Mouse (Mus musculus) frontal cortex, postnatal 10 days (tissue): ENCODE results near the gene Sh3glb1.
"Not testable (repeated sequence)": the region's sequence is repeated elsewhere in the genome, so short reads cannot be mapped to it uniquely, and the experiment has no call there.

ENCODE experiments used
- DNase-seq, 2 experiments: peaks; one replicate each; pipeline ENCODE4 v3.0.0; 2022; ENCODE audit warnings: low spot score in 2 of 2, mixed read lengths in 1 of 2

Sh3glb1 gene

GRCm38 (mm10) chr3:144719901-144720747, at the start of gene Sh3glb1:
Sh3glb1 (minus strand) TSS chr3:144720335.
- peak; percentile 85 to 96 for DNase-seq

DNA sequence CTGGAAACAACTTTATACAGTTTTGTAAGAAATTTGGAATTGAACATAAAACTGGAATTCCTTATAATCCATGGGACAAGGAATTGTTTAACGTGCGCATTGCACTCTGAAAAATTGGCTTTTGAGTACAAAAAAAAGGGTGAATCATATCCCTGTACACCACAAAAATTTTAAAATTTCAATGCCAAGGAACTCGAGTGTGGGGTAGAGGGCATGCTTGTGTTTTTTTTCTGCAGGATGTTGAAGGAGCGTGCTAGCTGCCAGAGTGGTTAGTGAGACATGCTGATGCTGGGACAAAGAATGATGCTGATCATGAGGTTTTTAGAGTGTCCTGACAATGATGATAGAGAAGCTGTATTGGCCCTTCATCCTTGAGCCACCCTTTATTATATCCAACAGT, 45.0 kb upstream of the Sh3glb1 start:
- DNase-seq = no peak

DNA sequence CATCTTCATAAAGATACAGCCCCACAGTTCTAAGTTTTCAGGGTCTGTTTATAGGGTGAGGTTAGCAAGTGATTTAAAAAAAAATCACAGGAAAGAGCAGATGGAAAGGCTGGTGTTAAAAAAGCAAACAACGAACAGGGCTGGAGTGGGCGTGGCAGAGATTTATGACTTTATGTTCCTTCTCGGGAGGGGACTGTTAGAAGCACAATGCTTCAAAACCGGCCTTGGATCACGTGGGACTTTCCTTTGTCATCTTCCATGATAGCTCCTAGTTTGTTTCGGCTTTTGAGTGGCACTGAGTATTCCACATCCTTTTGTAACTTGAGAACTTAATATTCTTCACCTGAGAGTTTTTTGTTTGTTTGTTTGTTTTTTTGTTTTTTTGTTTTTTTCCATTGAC, 41.3 kb upstream of the Sh3glb1 start:
- DNase-seq = no peak

GRCm38 (mm10) chr3:144760592-144761309, 40.6 kb upstream of the Sh3glb1 start, which contains the start of gene Clca3a1:
Clca3a1 (minus strand) TSS chr3:144760977.
- DNase-seq = no peak

DNA sequence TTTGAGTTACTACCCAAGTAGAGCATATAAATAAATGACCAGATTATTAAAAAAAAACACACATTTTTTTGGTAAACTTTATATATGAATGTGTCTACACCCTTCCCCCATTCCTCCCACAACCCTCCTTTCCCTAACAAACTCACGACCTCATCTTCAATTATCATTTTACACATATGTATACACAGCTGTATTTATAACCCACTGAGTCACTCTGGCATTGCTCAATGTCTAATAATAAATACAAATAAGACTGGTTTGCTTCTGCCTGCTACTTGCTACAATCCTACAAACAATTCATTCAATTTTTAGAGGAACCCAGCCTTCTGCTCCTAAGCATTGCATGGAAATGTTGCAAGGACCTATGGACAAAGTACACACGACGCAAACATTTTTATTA, 39.6 kb upstream of the Sh3glb1 start:
- no peak for DNase-seq

- DNase-seq = not testable (repeated sequence)
These were observed 36.0 kb upstream of the Sh3glb1 start for GRCm38 (mm10) chr3:144756103-144756502.

DNA sequence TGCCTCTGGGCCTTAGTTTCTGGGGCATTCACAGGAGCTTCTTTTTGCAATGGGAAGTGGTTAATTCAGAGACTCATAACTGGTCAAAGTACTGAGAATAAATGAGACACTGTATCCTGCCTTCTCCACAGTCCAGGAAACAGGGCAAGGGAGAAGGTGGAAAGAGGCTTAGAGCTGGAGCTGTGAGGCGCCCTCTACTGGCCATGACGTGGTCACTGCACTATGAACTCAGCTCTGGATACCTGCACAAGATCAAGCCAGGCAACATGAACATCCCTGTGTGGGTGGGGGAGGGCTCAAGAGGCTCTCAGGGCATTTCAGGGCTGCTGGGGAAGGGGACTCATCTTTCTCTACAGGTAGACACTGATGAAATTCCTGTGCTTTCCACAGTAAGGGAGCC, 33.0 kb upstream of the Sh3glb1 start:
- DNase-seq = no peak

- DNase-seq = not testable (repeated sequence)
These were observed 29.2 kb upstream of the Sh3glb1 start for GRCm38 (mm10) chr3:144749062-144749963.

DNA sequence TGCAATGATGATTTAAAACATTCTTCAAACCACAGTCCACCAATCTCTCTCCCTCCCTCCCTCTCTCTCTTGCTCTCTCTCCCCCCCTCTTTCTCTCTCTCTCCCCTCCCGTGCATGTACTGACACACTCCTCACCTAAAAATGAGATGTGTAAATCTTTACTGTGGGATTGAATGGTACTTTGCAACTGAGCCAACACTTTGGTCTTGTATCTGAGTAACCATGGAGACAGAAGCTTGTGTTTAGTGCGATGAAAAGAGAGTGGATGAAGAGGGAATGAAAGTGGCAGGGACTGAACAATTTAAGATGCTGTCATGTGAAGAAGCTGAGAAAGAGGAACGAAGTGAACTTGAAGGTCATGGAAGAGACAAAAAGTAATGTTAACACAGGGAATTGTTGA, 27.6 kb upstream of the Sh3glb1 start:
- DNase-seq = not testable (repeated sequence)

DNA sequence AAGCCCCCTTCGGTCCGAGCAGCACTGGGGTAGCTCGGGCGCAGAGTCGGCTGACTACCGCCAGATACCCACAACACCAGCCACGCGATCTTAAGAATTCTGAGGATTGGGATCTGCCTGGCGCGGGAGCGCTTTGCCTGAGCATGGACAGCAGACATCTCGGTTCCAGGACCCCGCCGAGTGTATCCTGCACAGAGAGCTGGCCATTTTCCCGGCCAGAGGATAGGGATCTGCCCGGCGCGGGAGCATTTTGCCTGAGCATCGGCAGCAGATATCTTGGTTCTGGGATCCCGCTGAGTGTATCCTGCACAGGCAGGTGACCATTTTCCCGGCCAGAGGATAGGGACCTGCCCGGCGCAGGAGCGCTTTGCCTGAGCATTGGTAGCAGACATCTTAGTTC, 18.3 kb upstream of the Sh3glb1 start:
- not testable (repeated sequence) for DNase-seq

- peak in 1 of 2 experiments; percentile 36 for DNase-seq
These were observed 16.7 kb upstream of the Sh3glb1 start for GRCm38 (mm10) chr3:144736831-144737230.

- DNase-seq = no peak
These were observed 3.3 kb upstream of the Sh3glb1 start for GRCm38 (mm10) chr3:144723455-144723854.

DNA sequence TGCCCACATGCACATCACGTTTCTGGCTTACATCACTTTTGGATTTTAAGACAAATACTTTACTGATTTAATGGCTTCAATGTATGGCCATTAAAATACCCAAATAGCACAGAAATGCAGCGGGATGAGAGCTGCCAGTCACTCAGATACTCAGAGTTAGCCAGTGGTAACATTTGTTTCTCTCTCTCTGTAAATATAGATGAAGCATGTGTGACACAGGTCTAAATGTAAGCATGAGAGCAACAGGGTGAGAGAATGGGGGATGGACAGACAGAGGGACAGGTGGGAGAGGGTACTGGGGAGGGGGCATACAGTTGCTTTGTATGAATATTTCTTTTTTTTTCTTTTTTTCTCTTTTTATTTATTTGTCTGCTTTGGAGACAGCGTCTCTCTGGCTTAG, 2.4 kb upstream of the Sh3glb1 start:
- DNase-seq = not testable (repeated sequence)

DNA sequence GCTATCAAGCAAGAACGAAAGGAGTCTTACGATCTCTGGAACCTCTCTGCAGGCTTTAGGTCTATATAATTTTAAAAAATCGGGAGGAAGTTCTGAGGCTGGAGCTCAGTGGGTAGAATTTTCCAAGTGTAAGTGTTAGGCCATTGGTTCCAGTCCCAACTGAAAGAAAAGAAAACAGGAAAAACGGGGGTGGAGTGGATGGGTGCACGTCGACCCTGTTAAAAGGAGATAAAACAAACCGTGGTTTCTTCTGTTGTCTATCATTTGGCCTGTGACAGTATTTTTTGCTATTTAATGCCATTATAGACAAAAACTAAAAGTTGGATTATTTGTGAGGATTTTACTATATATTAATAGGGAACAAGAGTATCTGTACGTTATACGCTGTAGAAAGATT, 1.7 kb upstream of the Sh3glb1 start:
- no peak for DNase-seq

DNA sequence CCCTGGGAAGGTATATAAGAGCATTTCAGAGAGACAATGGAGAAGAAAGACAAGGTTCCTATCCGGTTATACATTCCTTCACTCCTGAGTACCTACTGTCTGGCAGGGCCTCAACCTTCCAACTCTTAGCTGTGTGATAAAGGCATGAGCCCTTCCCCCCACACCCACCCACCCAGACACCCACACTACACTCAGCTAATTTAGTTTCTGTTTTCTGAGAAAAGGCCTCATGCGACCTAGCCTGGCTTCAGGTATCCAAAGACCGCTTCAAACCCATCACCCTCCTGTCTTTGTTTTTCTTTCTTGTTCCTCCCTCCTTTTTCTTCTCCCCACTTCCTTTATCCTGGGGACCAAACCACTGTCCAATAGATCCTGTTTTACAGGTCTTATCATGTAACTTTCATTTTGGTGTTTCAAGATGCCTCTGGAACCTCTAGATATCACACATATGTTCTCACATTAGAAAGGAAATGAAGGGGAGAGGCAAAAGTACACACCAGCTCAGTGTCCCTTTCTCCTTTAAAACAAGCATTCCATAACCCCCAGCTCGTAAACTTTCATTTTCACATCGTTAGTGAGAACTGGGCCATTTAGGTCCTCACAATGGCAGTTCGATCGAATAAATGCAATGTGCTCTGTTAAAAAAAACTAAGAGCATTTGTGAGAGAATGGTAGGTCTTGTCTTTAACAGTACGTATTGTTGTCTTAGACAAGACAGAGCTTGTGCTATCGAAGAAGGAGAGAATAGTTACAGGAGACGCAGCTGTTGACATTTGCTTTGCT, 1.1 kb upstream of the Sh3glb1 start:
- DNase-seq = no peak

DNA sequence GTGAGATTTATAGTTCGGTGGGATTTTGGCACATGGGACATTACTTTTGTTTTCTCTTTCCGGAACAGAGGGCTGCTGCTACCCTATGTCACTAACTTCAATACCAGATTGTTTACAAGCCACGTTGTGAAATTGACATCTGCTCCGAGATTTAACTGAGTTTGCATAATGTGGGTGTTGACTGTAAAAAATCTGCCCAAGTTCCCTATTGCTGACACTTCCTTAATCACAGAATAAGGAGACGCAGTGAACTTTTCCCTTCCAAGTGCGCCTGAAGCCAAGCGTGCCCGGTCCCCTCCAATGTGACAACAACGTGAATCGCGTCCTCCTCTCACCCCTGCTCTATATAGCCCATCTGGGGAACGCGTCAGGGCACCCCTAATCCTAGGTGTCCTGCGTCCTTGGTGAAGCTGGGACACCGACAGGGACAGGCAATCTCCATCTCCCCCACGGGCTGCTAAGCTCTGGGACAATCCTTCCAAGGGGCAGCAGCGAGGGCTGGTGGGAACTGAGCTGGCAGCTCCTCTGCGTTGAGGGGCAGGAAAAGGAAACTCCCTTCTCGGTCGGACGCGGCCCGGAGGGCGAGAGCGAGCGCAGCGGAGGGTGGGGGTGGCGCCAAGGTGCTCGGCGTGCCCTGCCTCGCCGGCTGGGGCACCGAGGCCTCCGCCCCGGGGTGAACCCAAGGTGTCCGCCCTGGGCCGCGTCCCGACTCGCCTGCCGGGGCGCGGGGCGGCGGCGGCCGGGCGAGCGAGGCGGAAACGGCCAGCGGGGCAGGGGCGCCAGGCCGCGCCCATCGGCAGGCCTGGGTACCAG, 841 bp downstream of the Sh3glb1 start:
- peak; percentile 44 to 55 for DNase-seq

- DNase-seq = no peak
These were observed 1.4 kb downstream of the Sh3glb1 start for GRCm38 (mm10) chr3:144718706-144719087.

GRCm38 (mm10) chr3:144717835-144718234, 2.3 kb downstream of the Sh3glb1 start:
- DNase-seq = no peak

DNA sequence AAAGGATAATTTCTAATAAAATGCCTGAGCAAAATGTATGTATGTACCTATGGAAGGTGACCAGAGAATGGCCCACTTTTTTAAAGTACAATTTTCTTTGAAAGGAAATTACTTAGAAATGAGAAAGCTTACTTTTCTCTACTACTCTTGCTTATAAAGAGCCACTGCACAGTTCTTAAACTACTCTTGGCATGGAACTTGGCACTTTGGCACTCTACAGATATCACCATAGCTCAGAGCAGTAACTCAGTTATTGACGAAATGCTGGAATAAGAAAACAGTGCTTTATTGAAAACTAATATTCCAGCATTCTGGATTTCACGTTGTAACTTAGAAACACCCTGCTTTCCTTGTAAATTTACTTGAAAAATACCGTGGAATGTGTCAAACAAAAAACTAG, 3.0 kb downstream of the Sh3glb1 start:
- no peak for DNase-seq

- DNase-seq = no peak
These were observed 4.2 kb downstream of the Sh3glb1 start for GRCm38 (mm10) chr3:144715901-144716300.
